Mouse (Mus musculus): ENCODE measurements at regions not wholly inside any gene's neighbourhood (a gene's known extent, or its start where the extent isn't known, plus 50 kb on each side); places are given as distances from the start of the nearest gene placed in this dataset.
"Not testable (repeated sequence)": the region's sequence is repeated elsewhere in the genome, so short reads cannot be mapped to it uniquely, and the experiment has no call there.

GRCm38 (mm10) chr2:100918122-100918521 lies 706.4 kb upstream of the Rag2 start:
- DNase-seq (ENCODE audit: low spot score), result no peak

GRCm38 (mm10) chr2:100919537-100920212 lies 704.8 kb upstream of the Rag2 start:
- no peak for DNase-seq (ENCODE audit: low spot score)

- not testable (repeated sequence) for DNase-seq (ENCODE audit: low spot score)
Observed at GRCm38 (mm10) chr2:100948632-100949031, 675.9 kb upstream of the Rag2 start.

- no peak for DNase-seq (ENCODE audit: low spot score)
Observed at GRCm38 (mm10) chr2:100959412-100959811, 665.1 kb upstream of the Rag2 start.

- no peak for DNase-seq (ENCODE audit: low spot score)
Observed at GRCm38 (mm10) chr2:100964584-100964983, 659.9 kb upstream of the Rag2 start.

GRCm38 (mm10) chr2:100977202-100977601 lies 647.3 kb upstream of the Rag2 start:
- no peak for DNase-seq (ENCODE audit: low spot score)

- no peak for DNase-seq (ENCODE audit: low spot score)
Observed at GRCm38 (mm10) chr2:100982362-100982761, 642.2 kb upstream of the Rag2 start.

GRCm38 (mm10) chr2:101015353-101015752 lies 609.2 kb upstream of the Rag2 start:
- no peak for DNase-seq (ENCODE audit: low spot score)

- no peak for DNase-seq (ENCODE audit: low spot score)
Observed at GRCm38 (mm10) chr2:101019384-101019783, 605.1 kb upstream of the Rag2 start.

- DNase-seq (ENCODE audit: low spot score), result peak; percentile 4
Observed at GRCm38 (mm10) chr2:101021515-101021914, 603.0 kb upstream of the Rag2 start.

GRCm38 (mm10) chr2:101043050-101043449 lies 581.5 kb upstream of the Rag2 start:
- no peak for DNase-seq (ENCODE audit: low spot score)

- no peak for DNase-seq (ENCODE audit: low spot score)
Observed at GRCm38 (mm10) chr2:101062939-101063338, 561.6 kb upstream of the Rag2 start.

GRCm38 (mm10) chr2:101074990-101075389 lies 549.5 kb upstream of the Rag2 start:
- DNase-seq (ENCODE audit: low spot score), result no peak

- no peak for DNase-seq (ENCODE audit: low spot score)
Observed at GRCm38 (mm10) chr2:101080231-101080630, 544.3 kb upstream of the Rag2 start.

- no peak for DNase-seq (ENCODE audit: low spot score)
Observed at GRCm38 (mm10) chr2:101083813-101084212, 540.7 kb upstream of the Rag2 start.

GRCm38 (mm10) chr2:101084648-101085047 lies 539.9 kb upstream of the Rag2 start:
- DNase-seq (ENCODE audit: low spot score), result no peak

GRCm38 (mm10) chr2:101107183-101107872 lies 517.2 kb upstream of the Rag2 start:
- no peak for DNase-seq (ENCODE audit: low spot score)

GRCm38 (mm10) chr2:101136867-101137266 lies 487.7 kb upstream of the Rag2 start:
- DNase-seq (ENCODE audit: low spot score), result no peak

- DNase-seq (ENCODE audit: low spot score), result no peak
Observed at GRCm38 (mm10) chr2:101139931-101140330, 484.6 kb upstream of the Rag2 start.

- DNase-seq (ENCODE audit: low spot score), result no peak
Observed at GRCm38 (mm10) chr2:101156755-101157271, 467.7 kb upstream of the Rag2 start.

- peak; percentile 73 for DNase-seq (ENCODE audit: low spot score)
Observed at GRCm38 (mm10) chr2:101159276-101159675, 465.2 kb upstream of the Rag2 start.

GRCm38 (mm10) chr2:101165942-101166341 lies 458.6 kb upstream of the Rag2 start:
- DNase-seq (ENCODE audit: low spot score), result no peak

- DNase-seq (ENCODE audit: low spot score), result peak; percentile 25
Observed at GRCm38 (mm10) chr2:101172806-101173205, 451.7 kb upstream of the Rag2 start.

Data from layer of hippocampus, adult 11-12 months (tissue).